Mouse (Mus musculus) E14TG2a.4 (cell line): ENCODE data around the gene Map4k4.

Experiments used
- CTCF ChIP-seq: conservative IDR thresholded peaks from 2 replicates; pipeline ENCODE4 v1.5.1; 2014; ENCODE audit warnings: low read length
- NANOG ChIP-seq: IDR thresholded peaks from 2 replicates; pipeline ENCODE4 v1.6.1; 2014; ENCODE audit warnings: borderline replicate concordance, low read length, mixed read lengths
- POU5F1 ChIP-seq: IDR thresholded peaks from 2 replicates; pipeline ENCODE4 v1.6.1; 2014; ENCODE audit warnings: low read length, borderline replicate concordance

DNA sequence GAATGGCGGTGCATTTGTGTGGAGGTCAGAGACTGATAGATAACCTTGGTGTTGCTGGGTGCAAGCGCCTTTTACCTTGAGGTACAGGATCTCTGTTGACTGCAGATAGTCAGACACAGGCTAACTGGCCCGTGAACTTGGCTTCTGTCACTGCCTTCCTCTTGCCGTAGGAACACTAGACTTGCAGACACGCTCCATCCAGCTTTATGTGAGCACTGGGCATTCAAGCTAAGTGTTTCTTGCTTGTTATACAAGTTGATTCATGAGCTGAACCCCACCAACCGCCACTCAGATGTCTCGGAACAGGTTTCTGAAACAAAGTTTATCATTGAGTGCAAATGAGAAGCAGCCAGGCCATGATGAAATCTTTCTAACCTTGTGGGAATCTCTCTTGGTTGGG lies 57.3 kb downstream of the Map4k4 start:
- TF ChIP-seq CTCF = no peak
- TF ChIP-seq POU5F1 = no peak
- no peak for TF ChIP-seq NANOG
